23 mouse cellular contexts compared by ENCODE assay signal in genomic region chr14:29862032-29862431, GRCm38 (mm10).
DNase-seq lines count a peak whose midpoint lies in the region; ATAC-seq and TF ChIP-seq lines count a peak whose summit lies in the region.
"Had no signal": no experiment of that assay in that cellular context is flagged by ENCODE, and none has a peak within 500 bp of the region (broad histone marks: within the 10 kb centered on the region; RNA-seq: fewer than 3 reads in every experiment).

No protein-coding gene starts in this region.

- TF ChIP-seq RAD21 in MEL (IDR thresholded peaks at IDR 0.05; ENCODE audit: low read depth, low read length): no peak

- H3K9me3 ChIP-seq in kidney, postnatal 0 days (replicated peaks; ENCODE audit: low read length): no peaks in the 10 kb centered on the region
- no peaks in the 10 kb centered on the region for H3K9me3 ChIP-seq in kidney, embryonic 15.5 days (replicated peaks)
- H3K9me3 ChIP-seq in MEL (replicated peaks; ENCODE audit: insufficient read depth, low read length): no peaks in the 10 kb centered on the region
- H3K9me3 ChIP-seq in liver, embryonic 13.5 days (replicated peaks): no peaks in the 10 kb centered on the region
- no peaks in the 10 kb centered on the region for H3K9me3 ChIP-seq in forebrain, embryonic 12.5 days
- H3K9me3 ChIP-seq: forebrain, embryonic 10.5 days; heart, embryonic 13.5 days had no signal

- ATAC-seq in kidney, postnatal 0 days (replicated peaks; ENCODE audit: low FRiP score, low read depth): no peak
- ATAC-seq in kidney, embryonic 15.5 days (replicated peaks; ENCODE audit: low FRiP score): no peak
- ATAC-seq in liver, embryonic 13.5 days (ENCODE audit: low read depth): no peak
- ATAC-seq in forebrain, embryonic 12.5 days (ENCODE audit: low FRiP score): no peak
- ATAC-seq: forebrain, embryonic 14.5 days; forebrain, postnatal 0 days; hindbrain, postnatal 0 days; Patski had no signal

- H3K36me3 ChIP-seq in kidney, postnatal 0 days (ENCODE audit: insufficient read depth, low read length): no peaks in the 10 kb centered on the region
- no peaks in the 10 kb centered on the region for H3K36me3 ChIP-seq in kidney, embryonic 15.5 days
- H3K36me3 ChIP-seq in MEL (ENCODE audit: control insufficient read depth in 1 of 2, insufficient read depth in 2 of 2, low read length in 2 of 2): no peaks in the 10 kb centered on the region
- no peaks in the 10 kb centered on the region for H3K36me3 ChIP-seq in liver, embryonic 13.5 days
- no peaks in the 10 kb centered on the region for H3K36me3 ChIP-seq in forebrain, embryonic 12.5 days (replicated peaks)
- H3K36me3 ChIP-seq: forebrain, embryonic 10.5 days; heart, embryonic 13.5 days had no signal

- no peaks in the 10 kb centered on the region for H3K27me3 ChIP-seq in kidney, postnatal 0 days (ENCODE audit: insufficient read depth, low read length)
- H3K27me3 ChIP-seq in kidney, embryonic 15.5 days: peaks cover 5% of the 10 kb centered on the region; the same call in 1 of the 2 replicates
- H3K27me3 ChIP-seq in MEL (ENCODE audit: control insufficient read depth in 1 of 2, insufficient read depth in 2 of 2, low read length in 2 of 2): no peaks in the 10 kb centered on the region
- H3K27me3 ChIP-seq in liver, embryonic 13.5 days: no peaks in the 10 kb centered on the region
- no peaks in the 10 kb centered on the region for H3K27me3 ChIP-seq in forebrain, embryonic 12.5 days
- H3K27me3 ChIP-seq: heart, embryonic 13.5 days had no signal

- WGBS in kidney, postnatal 0 days: 76% methylated on average over 1 of the region's 1 CpGs
- 77% methylated on average over 1 of the region's 1 CpGs for WGBS in kidney, embryonic 15.5 days
- WGBS in liver, embryonic 13.5 days (ENCODE audit: insufficient replicate concordance): 35% methylated on average over 1 of the region's 1 CpGs
- WGBS in forebrain, embryonic 12.5 days: 92% methylated on average over 1 of the region's 1 CpGs

- peak; percentile 43 for DNase-seq in kidney, postnatal 0 days (ENCODE audit: low spot score)
- DNase-seq in 416B (ENCODE audit: low read depth) (peak; percentile 36), MEL (ENCODE audit: low read depth, low spot score) (peak; percentile 1)
- DNase-seq in liver, embryonic 13.5 days: peak; percentile 27
- no peak for DNase-seq in frontal cortex, postnatal 36 days (ENCODE audit: low spot score in 2 of 2)
- DNase-seq: adrenal gland, postnatal 10 days; adrenal gland, postnatal 36 days; cerebellum, adult 18-20 months; cerebellum, adult 9-10 months; cerebellum, postnatal 14 days; forebrain, postnatal 0 days; gastrocnemius, postnatal 10 days; heart, adult 18-20 months; heart, postnatal 14 days; heart, postnatal 4 days had no signal

- H3K27ac ChIP-seq in kidney, postnatal 0 days: no peak overlapping the region
- H3K27ac ChIP-seq in kidney, embryonic 15.5 days: no peak overlapping the region
- no peak overlapping the region for H3K27ac ChIP-seq in MEL (ENCODE audit: control insufficient read depth, low read depth, low read length)
- no peak overlapping the region for H3K27ac ChIP-seq in liver, embryonic 13.5 days
- H3K27ac ChIP-seq in forebrain, embryonic 12.5 days: no peak overlapping the region
- H3K27ac ChIP-seq: forebrain, embryonic 10.5 days; heart, embryonic 13.5 days; hindbrain, embryonic 14.5 days; hindbrain, postnatal 0 days had no signal

- H3K4me3 ChIP-seq in kidney, postnatal 0 days (replicated peaks; ENCODE audit: low read depth, low read length): no peak overlapping the region
- H3K4me3 ChIP-seq in kidney, embryonic 15.5 days (replicated peaks): no peak overlapping the region
- H3K4me3 ChIP-seq in MEL (ENCODE audit: control insufficient read depth in 1 of 2, insufficient read depth in 1 of 2, low read depth in 2 of 2, low read length in 2 of 2): no peak overlapping the region
- no peak overlapping the region for H3K4me3 ChIP-seq in liver, embryonic 13.5 days (replicated peaks)
- no peak overlapping the region for H3K4me3 ChIP-seq in forebrain, embryonic 12.5 days (replicated peaks)
- H3K4me3 ChIP-seq: forebrain, embryonic 10.5 days; heart, embryonic 13.5 days had no signal

- H3K9ac ChIP-seq in kidney, postnatal 0 days (ENCODE audit: low read depth, low read length): no peak overlapping the region
- no peak overlapping the region for H3K9ac ChIP-seq in kidney, embryonic 15.5 days
- H3K9ac ChIP-seq in MEL (ENCODE audit: control insufficient read depth, low read depth, low read length, poor library complexity, severe bottlenecking): no peak overlapping the region
- no peak overlapping the region for H3K9ac ChIP-seq in liver, embryonic 13.5 days
- H3K9ac ChIP-seq in forebrain, embryonic 12.5 days: no peak overlapping the region
- H3K9ac ChIP-seq: forebrain, postnatal 0 days; heart, embryonic 13.5 days; hindbrain, embryonic 14.5 days had no signal

- no peak overlapping the region for H3K4me2 ChIP-seq in kidney, postnatal 0 days (ENCODE audit: low read length)
- no peak overlapping the region for H3K4me2 ChIP-seq in kidney, embryonic 15.5 days
- no peak overlapping the region for H3K4me2 ChIP-seq in liver, embryonic 13.5 days
- no peak overlapping the region for H3K4me2 ChIP-seq in forebrain, embryonic 12.5 days
- H3K4me2 ChIP-seq: heart, embryonic 13.5 days; hindbrain, embryonic 14.5 days had no signal

- no peaks in the 10 kb centered on the region for H3K79me2 ChIP-seq in MEL (ENCODE audit: control insufficient read depth, insufficient read depth, low read length, poor library complexity)

- no peak for TF ChIP-seq EP300 in MEL (IDR thresholded peaks at IDR 0.05; ENCODE audit: low read depth in 1 of 2, low read length in 2 of 2)

- H3K4me1 ChIP-seq in kidney, postnatal 0 days (replicated peaks; ENCODE audit: insufficient read depth, low read length): no peaks in the 10 kb centered on the region; the same call in 1 of the 2 replicates
- H3K4me1 ChIP-seq in kidney, embryonic 15.5 days: peaks cover 10% of the 10 kb centered on the region
- H3K4me1 ChIP-seq in MEL (ENCODE audit: control insufficient read depth in 1 of 2, insufficient read depth in 2 of 2, low read length in 2 of 2): no peaks in the 10 kb centered on the region
- peaks cover 6% of the 10 kb centered on the region for H3K4me1 ChIP-seq in liver, embryonic 13.5 days (replicated peaks)
- no peaks in the 10 kb centered on the region for H3K4me1 ChIP-seq in forebrain, embryonic 12.5 days
- H3K4me1 ChIP-seq: forebrain, embryonic 10.5 days had no signal

- TF ChIP-seq POLR2A in MEL (IDR thresholded peaks at IDR 0.05; ENCODE audit: control insufficient read depth in 1 of 2, insufficient read depth in 1 of 2, low read depth in 1 of 2, low read length in 2 of 2, poor library complexity in 1 of 2): no peak

- no peak for TF ChIP-seq CTCF in kidney, postnatal 0 days (IDR thresholded peaks at IDR 0.05; ENCODE audit: low read depth)
- no peak for TF ChIP-seq CTCF in MEL (IDR thresholded peaks at IDR 0.05 in 2 of 3, conservative IDR thresholded peaks at IDR 0.05 in 1 of 3; ENCODE audit: control insufficient read depth in 1 of 3, insufficient read depth in 1 of 3, low read depth in 2 of 3, low read length in 3 of 3, poor library complexity in 1 of 3, severe bottlenecking in 1 of 3)

TF ChIP-seq in MEL, 35 proteins besides CTCF, POLR2A, EP300 and RAD21:
- TF ChIP-seq MAX (IDR thresholded peaks at IDR 0.05; ENCODE audit: low read length) (no peak), TBP (IDR thresholded peaks at IDR 0.05; ENCODE audit: low read depth, low read length) (no peak), TCF12 (IDR thresholded peaks at IDR 0.05; ENCODE audit: low read depth, low read length) (no peak), GATA1 (IDR thresholded peaks at IDR 0.05; ENCODE audit: low read depth, low read length) (no peak), MEF2A (IDR thresholded peaks at IDR 0.05; ENCODE audit: extremely low read depth, insufficient replicate concordance, low read depth, low read length, poor library complexity, severe bottlenecking) (no peak), USF2 (IDR thresholded peaks at IDR 0.05; ENCODE audit: borderline replicate concordance in 1 of 2, insufficient read depth in 1 of 2, low read depth in 1 of 2, low read length in 2 of 2) (no peak), ZC3H11A (IDR thresholded peaks at IDR 0.05; ENCODE audit: low read depth, low read length) (no peak), MYC (IDR thresholded peaks at IDR 0.05; ENCODE audit: low read depth, low read length) (no peak), E2F4 (IDR thresholded peaks at IDR 0.05; ENCODE audit: borderline replicate concordance, low read depth, low read length) (no peak), GABPA (IDR thresholded peaks at IDR 0.05; ENCODE audit: low read depth, low read length) (no peak), ZMIZ1 (IDR thresholded peaks at IDR 0.05; ENCODE audit: low read depth, low read length) (no peak), HCFC1 (IDR thresholded peaks at IDR 0.05; ENCODE audit: low read depth, low read length) (no peak), KAT2A (conservative IDR thresholded peaks at IDR 0.05; ENCODE audit: low read depth, low read length) (no peak), ZNF384 (IDR thresholded peaks at IDR 0.05; ENCODE audit: low read depth, low read length) (no peak), BHLHE40 (IDR thresholded peaks at IDR 0.05; ENCODE audit: borderline replicate concordance, low read depth, low read length) (no peak), ETS1 (IDR thresholded peaks at IDR 0.05; ENCODE audit: low read depth, low read length) (no peak)

Comparison
In these comparisons a context has a peak if more than half of its experiments do, and no peak if none do; other contexts are left out.
1. DNase-seq: peak in kidney, postnatal 0 days (single experiment), 416B (single experiment), MEL (single experiment) and liver, embryonic 13.5 days (single experiment); none in frontal cortex, postnatal 36 days (0 of 2).